Mouse (Mus musculus): Measurements from ENCODE around the gene Runx2. TPM values are rescaled to one million over a fixed set of nuclear protein-coding genes. Genes with fewer than 3 reads are reported as not detected.
A peak's percentile ranks its signal among the peaks of the same experiment; 100 is the strongest.

Gene Runx2
- polyA plus RNA-seq, 1 experiment: 9.8 TPM

GRCm38 (mm10) chr17:44627317-44627716 is 187.3 kb downstream of the Runx2 start:
- WGBS: 81% methylated on average over 6 of the region's 6 CpGs
- H3K36me3 ChIP-seq (ENCODE audit: control insufficient read depth, insufficient read depth, low read length): no peaks in the 10 kb centered on the region
- TF ChIP-seq POLR2A (IDR thresholded peaks at IDR 0.05; ENCODE audit: low read depth, low read length) (no peak), CTCF (IDR thresholded peaks at IDR 0.05; ENCODE audit: extremely low read depth, insufficient read length, insufficient replicate concordance, low read depth, low read length) (no peak)
- H3K27me3 ChIP-seq (ENCODE audit: control insufficient read depth, insufficient read depth, low read length): no peaks in the 10 kb centered on the region
- H3K27ac ChIP-seq (ENCODE audit: insufficient read depth, low read depth, low read length): no peak overlapping the region
- no peaks in the 10 kb centered on the region for H3K4me1 ChIP-seq (ENCODE audit: control insufficient read depth, insufficient read depth, insufficient read length, low read length)
- H3K4me3 ChIP-seq (ENCODE audit: low read depth, low read length): no peak overlapping the region

- no peaks in the 10 kb centered on the region for H3K36me3 ChIP-seq (ENCODE audit: control insufficient read depth, insufficient read depth, low read length)
- no peaks in the 10 kb centered on the region for H3K4me1 ChIP-seq (ENCODE audit: control insufficient read depth, insufficient read depth, insufficient read length, low read length)
- H3K27ac ChIP-seq (ENCODE audit: insufficient read depth, low read depth, low read length): 0 out of 2 replicates have a peak overlapping the region, but pooled peaks have one; percentile 31
- H3K27me3 ChIP-seq (ENCODE audit: control insufficient read depth, insufficient read depth, low read length): no peaks in the 10 kb centered on the region
- WGBS: 21% methylated on average over 2 of the region's 2 CpGs
- no peak overlapping the region for H3K4me3 ChIP-seq (ENCODE audit: low read depth, low read length)
- no peak for TF ChIP-seq POLR2A (IDR thresholded peaks at IDR 0.05; ENCODE audit: low read depth, low read length)
- TF ChIP-seq CTCF (IDR thresholded peaks at IDR 0.05; ENCODE audit: extremely low read depth, insufficient read length, insufficient replicate concordance, low read depth, low read length): no peak
These were observed 190.9 kb downstream of the Runx2 start for GRCm38 (mm10) chr17:44623707-44624106.

- Histone ChIP-seq H3K36me3 (ENCODE audit: control insufficient read depth, insufficient read depth, low read length) (no peaks in the 10 kb centered on the region), H3K4me3 (ENCODE audit: low read depth, low read length) (no peak overlapping the region), H3K4me1 (ENCODE audit: control insufficient read depth, insufficient read depth, insufficient read length, low read length) (no peaks in the 10 kb centered on the region), H3K27me3 (ENCODE audit: control insufficient read depth, insufficient read depth, low read length) (no peaks in the 10 kb centered on the region), H3K27ac (ENCODE audit: insufficient read depth, low read depth, low read length) (peak overlapping the region; percentile 31; the same call in 1 of the 2 replicates)
- WGBS: 64% methylated on average over 8 of the region's 8 CpGs
- no peak for TF ChIP-seq CTCF (IDR thresholded peaks at IDR 0.05; ENCODE audit: extremely low read depth, insufficient read length, insufficient replicate concordance, low read depth, low read length)
- no peak for TF ChIP-seq POLR2A (IDR thresholded peaks at IDR 0.05; ENCODE audit: low read depth, low read length)
These were observed 191.3 kb downstream of the Runx2 start for GRCm38 (mm10) chr17:44623271-44623670.

GRCm38 (mm10) chr17:44620456-44620855 is 194.1 kb downstream of the Runx2 start:
- Histone ChIP-seq H3K4me3 (ENCODE audit: low read depth, low read length) (no peak overlapping the region), H3K27ac (ENCODE audit: insufficient read depth, low read depth, low read length) (no peak overlapping the region), H3K36me3 (ENCODE audit: control insufficient read depth, insufficient read depth, low read length) (no peaks in the 10 kb centered on the region), H3K27me3 (ENCODE audit: control insufficient read depth, insufficient read depth, low read length) (no peaks in the 10 kb centered on the region), H3K4me1 (ENCODE audit: control insufficient read depth, insufficient read depth, insufficient read length, low read length) (no peaks in the 10 kb centered on the region; the same call in 1 of the 2 replicates)
- 81% methylated on average over 2 of the region's 2 CpGs for WGBS
- TF ChIP-seq POLR2A (IDR thresholded peaks at IDR 0.05; ENCODE audit: low read depth, low read length): no peak
- no peak for TF ChIP-seq CTCF (IDR thresholded peaks at IDR 0.05; ENCODE audit: extremely low read depth, insufficient read length, insufficient replicate concordance, low read depth, low read length)

- no peaks in the 10 kb centered on the region for H3K27me3 ChIP-seq (ENCODE audit: control insufficient read depth, insufficient read depth, low read length)
- no peak overlapping the region for H3K4me3 ChIP-seq (ENCODE audit: low read depth, low read length)
- no peak overlapping the region for H3K27ac ChIP-seq (ENCODE audit: insufficient read depth, low read depth, low read length)
- 59% methylated on average over 11 of the region's 11 CpGs for WGBS
- no peak for TF ChIP-seq POLR2A (IDR thresholded peaks at IDR 0.05; ENCODE audit: low read depth, low read length)
- H3K4me1 ChIP-seq (ENCODE audit: control insufficient read depth, insufficient read depth, insufficient read length, low read length): no peaks in the 10 kb centered on the region; the same call in 1 of the 2 replicates
- H3K36me3 ChIP-seq (ENCODE audit: control insufficient read depth, insufficient read depth, low read length): no peaks in the 10 kb centered on the region
These were observed 195.9 kb downstream of the Runx2 start for GRCm38 (mm10) chr17:44618691-44619090.

- TF ChIP-seq POLR2A (IDR thresholded peaks at IDR 0.05; ENCODE audit: low read depth, low read length) (no peak), CTCF (IDR thresholded peaks at IDR 0.05; ENCODE audit: extremely low read depth, insufficient read length, insufficient replicate concordance, low read depth, low read length) (no peak)
- no peaks in the 10 kb centered on the region for H3K27me3 ChIP-seq (ENCODE audit: control insufficient read depth, insufficient read depth, low read length)
- H3K36me3 ChIP-seq (ENCODE audit: control insufficient read depth, insufficient read depth, low read length): no peaks in the 10 kb centered on the region
- 65% methylated on average over 10 of the region's 10 CpGs for WGBS
- no peaks in the 10 kb centered on the region; the same call in 1 of the 2 replicates for H3K4me1 ChIP-seq (ENCODE audit: control insufficient read depth, insufficient read depth, insufficient read length, low read length)
- peak overlapping the region; percentile 61 for H3K27ac ChIP-seq (ENCODE audit: insufficient read depth, low read depth, low read length)
- H3K4me3 ChIP-seq (ENCODE audit: low read depth, low read length): no peak overlapping the region
These were observed 196.4 kb downstream of the Runx2 start for GRCm38 (mm10) chr17:44618175-44618574.

GRCm38 (mm10) chr17:44617741-44618140 is 196.9 kb downstream of the Runx2 start:
- H3K27ac ChIP-seq (ENCODE audit: insufficient read depth, low read depth, low read length): peak overlapping the region; percentile 61
- no peaks in the 10 kb centered on the region for H3K27me3 ChIP-seq (ENCODE audit: control insufficient read depth, insufficient read depth, low read length)
- TF ChIP-seq CTCF (IDR thresholded peaks at IDR 0.05; ENCODE audit: extremely low read depth, insufficient read length, insufficient replicate concordance, low read depth, low read length): no peak
- TF ChIP-seq POLR2A (IDR thresholded peaks at IDR 0.05; ENCODE audit: low read depth, low read length): no peak
- no peaks in the 10 kb centered on the region for H3K36me3 ChIP-seq (ENCODE audit: control insufficient read depth, insufficient read depth, low read length)
- no peaks in the 10 kb centered on the region; the same call in 1 of the 2 replicates for H3K4me1 ChIP-seq (ENCODE audit: control insufficient read depth, insufficient read depth, insufficient read length, low read length)
- no peak overlapping the region for H3K4me3 ChIP-seq (ENCODE audit: low read depth, low read length)
- WGBS: 43% methylated on average over 2 of the region's 2 CpGs
